Mouse (Mus musculus) spleen, adult 2 months (tissue): ENCODE measurements around the gene Tdo2.

Experiments used
- CTCF ChIP-seq: fragments of 200-500 bp; IDR thresholded peaks from 2 replicates; pipeline ENCODE4 v1.5.1; 2011; ENCODE audit warnings: mild to moderate bottlenecking, inconsistent platforms; ENCODE audit not compliant: insufficient read depth, insufficient read length, insufficient replicate concordance; ENCODE audit errors: extremely low read depth
- POLR2A ChIP-seq: fragments of 200-500 bp; IDR thresholded peaks from 2 replicates; pipeline ENCODE4 v1.6.1; 2011; ENCODE audit warnings: low read depth, low read length, inconsistent platforms

DNA sequence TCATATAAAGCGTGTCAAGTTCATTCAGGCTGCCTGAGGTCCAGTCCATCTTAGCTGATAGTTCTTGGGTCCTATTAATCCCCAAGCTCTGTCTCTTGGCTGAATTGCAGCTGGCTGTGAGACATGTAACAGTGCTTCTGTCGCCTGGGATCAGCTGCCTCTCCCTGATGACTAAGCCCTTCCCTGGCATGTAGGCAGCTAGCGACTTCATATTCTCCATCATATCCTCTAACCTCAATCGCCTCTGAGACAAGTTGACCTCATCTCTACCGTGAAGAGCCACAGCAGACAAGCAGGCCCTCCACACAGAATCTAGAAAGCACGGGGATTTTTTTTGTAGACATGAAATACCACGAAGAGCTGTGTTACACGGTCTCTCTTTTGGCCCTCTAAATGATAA is 57.8 kb downstream of the Tdo2 start:
- TF ChIP-seq CTCF (no peak), POLR2A (no peak)
